ENCODE assay signal across 12 mouse cellular contexts in genomic region chr17:30285641-30286040, GRCm38 (mm10).
"Had no signal": no experiment of that assay in that cellular context is flagged by ENCODE, and none has a peak within 500 bp of the region (broad histone marks: within the 10 kb centered on the region; RNA-seq: fewer than 3 reads in every experiment).

No protein-coding gene starts in this region.

- H3K27me3 ChIP-seq: limb, embryonic 12.5 days; liver, embryonic 13.5 days; stomach, embryonic 15.5 days had no signal

- H3K4me3 ChIP-seq: limb, embryonic 12.5 days; liver, embryonic 13.5 days; stomach, embryonic 15.5 days had no signal

- H3K4me2 ChIP-seq: limb, embryonic 12.5 days; liver, embryonic 13.5 days; stomach, embryonic 15.5 days had no signal

- H3K27ac ChIP-seq: limb, embryonic 12.5 days; liver, embryonic 13.5 days; stomach, embryonic 15.5 days had no signal

- H3K4me1 ChIP-seq: stomach, embryonic 15.5 days had no signal

- H3K9ac ChIP-seq: limb, embryonic 12.5 days; liver, embryonic 13.5 days; liver, postnatal 0 days; stomach, embryonic 15.5 days had no signal

- H3K36me3 ChIP-seq: limb, embryonic 12.5 days; liver, embryonic 13.5 days; stomach, embryonic 15.5 days had no signal

- H3K9me3 ChIP-seq: limb, embryonic 12.5 days; liver, embryonic 13.5 days; stomach, embryonic 15.5 days had no signal

- DNase-seq: kidney, adult 8-10 months; kidney, postnatal 25 days; layer of hippocampus, postnatal 36 days; liver; liver, embryonic 13.5 days; liver, postnatal 0 days; right cerebral cortex, postnatal 14 days; thymus, adult 2 months; thymus, postnatal 25 days had no signal

- ATAC-seq: intestine, embryonic 16.5 days; liver, postnatal 0 days had no signal
